Mouse (Mus musculus) cerebellum, adult 11-12 months (tissue): Measurements from ENCODE around the gene 4930480E11Rik.
"Not testable (repeated sequence)": the region's sequence is repeated elsewhere in the genome, so short reads cannot be mapped to it uniquely, and the experiment has no call there.

Source experiments
- DNase-seq: peaks from one replicate; pipeline ENCODE4 v3.0.0; 2022

Gene 4930480E11Rik

DNA sequence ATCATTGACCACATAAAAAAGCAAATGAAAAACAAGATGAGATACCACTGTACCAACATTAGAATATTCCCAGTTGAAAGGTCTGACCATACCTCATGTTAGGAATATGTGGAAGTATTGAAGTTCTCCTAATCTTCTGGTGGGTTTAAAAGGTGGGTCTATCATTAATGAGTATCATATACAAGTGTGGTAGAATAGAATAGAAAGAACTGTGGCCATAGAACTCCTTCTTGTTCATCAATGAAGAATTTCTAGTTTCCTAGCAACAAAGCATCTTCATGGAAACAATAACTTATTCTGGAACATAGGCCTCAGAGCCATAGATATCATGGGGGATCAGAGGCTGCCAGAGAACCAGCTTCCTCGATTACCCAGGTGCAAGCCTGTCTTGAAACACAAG lies at the start of gene 4930480E11Rik:
Gene 4930480E11Rik (plus strand): TSS at position 301 of the 400 bp plus-strand sequence.
- DNase-seq: no peak

DNA sequence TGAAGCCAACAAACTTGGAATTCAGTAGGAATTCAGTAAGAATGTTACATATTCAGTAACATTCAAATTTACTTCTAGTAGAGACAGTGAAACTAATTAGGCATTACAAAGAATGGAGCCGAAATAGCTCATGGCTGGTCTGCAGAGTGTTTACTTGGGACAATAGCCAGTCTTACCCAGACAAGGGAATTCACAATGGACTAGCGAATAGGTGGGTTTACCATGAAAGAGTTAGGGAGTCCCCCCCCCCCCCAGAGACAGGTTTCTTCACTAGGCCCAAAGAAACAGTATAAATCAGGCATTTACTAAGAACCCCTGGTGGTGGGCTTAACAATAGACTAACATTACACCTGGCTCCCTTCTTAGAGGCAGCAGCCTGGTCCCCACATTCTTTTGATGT lies 33.9 kb downstream of the 4930480E11Rik start:
- not testable (repeated sequence) for DNase-seq
